Mouse (Mus musculus): ENCODE data around the gene Wnt11.

Wnt11 gene

GRCm38 (mm10) chr7:98831290-98831689, 3.6 kb upstream of the Wnt11 start:
- DNase-seq, result no peak

GRCm38 (mm10) chr7:98835519-98836441, 868 bp downstream of the Wnt11 start:
- peak in 1 of 2 experiments; percentile 43 for DNase-seq

GRCm38 (mm10) chr7:98836646-98837045, 1.7 kb downstream of the Wnt11 start:
- DNase-seq, result peak; percentile 76 to 86

GRCm38 (mm10) chr7:98837901-98838300, 3.0 kb downstream of the Wnt11 start:
- peak; percentile 92 to 94 for DNase-seq

- DNase-seq, result peak; percentile 76 to 83
Measured at GRCm38 (mm10) chr7:98838729-98839141, 3.8 kb downstream of the Wnt11 start.

- no peak for DNase-seq
Measured at GRCm38 (mm10) chr7:98839312-98839711, 4.4 kb downstream of the Wnt11 start.

- no peak for DNase-seq
Measured at GRCm38 (mm10) chr7:98840771-98841170, 5.9 kb downstream of the Wnt11 start.

- DNase-seq, result peak; percentile 46 to 74
Measured at GRCm38 (mm10) chr7:98841802-98842201, 6.9 kb downstream of the Wnt11 start.

- no peak for DNase-seq
Measured at GRCm38 (mm10) chr7:98842997-98843396, 8.1 kb downstream of the Wnt11 start.

- DNase-seq, result no peak
Measured at GRCm38 (mm10) chr7:98843649-98844048, 8.7 kb downstream of the Wnt11 start.

- no peak for DNase-seq
Measured at GRCm38 (mm10) chr7:98848899-98849640, 14.2 kb downstream of the Wnt11 start.

GRCm38 (mm10) chr7:98850388-98850787, 15.5 kb downstream of the Wnt11 start:
- DNase-seq, result no peak

- peak; percentile 44 to 74 for DNase-seq
Measured at GRCm38 (mm10) chr7:98851220-98851619, 16.3 kb downstream of the Wnt11 start.

GRCm38 (mm10) chr7:98852950-98853650, 18.2 kb downstream of the Wnt11 start:
- no peak for DNase-seq

- DNase-seq, result no peak
Measured at GRCm38 (mm10) chr7:98853806-98854205, 18.9 kb downstream of the Wnt11 start.

- no peak for DNase-seq
Measured at GRCm38 (mm10) chr7:98855388-98855787, 20.5 kb downstream of the Wnt11 start.

- DNase-seq, result no peak
Measured at GRCm38 (mm10) chr7:98856128-98856527, 21.2 kb downstream of the Wnt11 start.

GRCm38 (mm10) chr7:98857094-98857493, 22.2 kb downstream of the Wnt11 start:
- no peak for DNase-seq

- no peak for DNase-seq
Measured at GRCm38 (mm10) chr7:98861002-98861401, 26.1 kb downstream of the Wnt11 start.

GRCm38 (mm10) chr7:98862994-98863393, 28.1 kb downstream of the Wnt11 start:
- no peak for DNase-seq

- DNase-seq, result peak in 1 of 2 experiments; percentile 54
Measured at GRCm38 (mm10) chr7:98863969-98864718, 29.2 kb downstream of the Wnt11 start.

- peak; percentile 48 to 71 for DNase-seq
Measured at GRCm38 (mm10) chr7:98867053-98867793, 32.3 kb downstream of the Wnt11 start.
